Mouse (Mus musculus): ENCODE results near the gene Galnt2. TPM values are rescaled to one million over a fixed set of nuclear protein-coding genes. Genes with fewer than 3 reads are reported as not detected.

Galnt2 gene
- polyA plus RNA-seq, 1 experiment = 8.1 TPM

GRCm38 (mm10) chr8:124231485-124232279 is 491 bp downstream of the Galnt2 start:
- WGBS = 2% methylated on average over 83 of the region's 83 CpGs
- Histone ChIP-seq H3K27me3 (ENCODE audit: control insufficient read depth, insufficient read depth, low read length) (no peaks in the 10 kb centered on the region), H3K4me3 (ENCODE audit: low read depth, low read length) (peak overlapping the region; percentile 84), H3K36me3 (ENCODE audit: control insufficient read depth, insufficient read depth, low read length) (no peaks in the 10 kb centered on the region), H3K4me1 (ENCODE audit: control insufficient read depth, insufficient read depth, insufficient read length, low read length) (peaks cover 17% of the 10 kb centered on the region; the same call in 1 of the 2 replicates), H3K27ac (ENCODE audit: insufficient read depth, low read depth, low read length) (peak overlapping the region; percentile 44)
- peak; percentile 21; the same call in 1 of the 2 replicates for TF ChIP-seq POLR2A (IDR thresholded peaks at IDR 0.05; ENCODE audit: low read depth, low read length)
- TF ChIP-seq CTCF (IDR thresholded peaks at IDR 0.05; ENCODE audit: extremely low read depth, insufficient read length, insufficient replicate concordance, low read depth, low read length) = 0 out of 2 replicates have a peak, but pooled peaks have one; percentile 13

- H3K4me3 ChIP-seq (ENCODE audit: low read depth, low read length) = peak overlapping the region; percentile 84
- TF ChIP-seq POLR2A (IDR thresholded peaks at IDR 0.05; ENCODE audit: low read depth, low read length) (no peak), CTCF (IDR thresholded peaks at IDR 0.05; ENCODE audit: extremely low read depth, insufficient read length, insufficient replicate concordance, low read depth, low read length) (no peak)
- no peak overlapping the region; the same call in 1 of the 2 replicates for H3K27ac ChIP-seq (ENCODE audit: insufficient read depth, low read depth, low read length)
- WGBS = 6% methylated on average over 18 of the region's 18 CpGs
- H3K27me3 ChIP-seq (ENCODE audit: control insufficient read depth, insufficient read depth, low read length) = no peaks in the 10 kb centered on the region
- peaks cover 20% of the 10 kb centered on the region; the same call in 1 of the 2 replicates for H3K4me1 ChIP-seq (ENCODE audit: control insufficient read depth, insufficient read depth, insufficient read length, low read length)
- H3K36me3 ChIP-seq (ENCODE audit: control insufficient read depth, insufficient read depth, low read length) = no peaks in the 10 kb centered on the region
Measured at GRCm38 (mm10) chr8:124232280-124232600, 1.0 kb downstream of the Galnt2 start.

GRCm38 (mm10) chr8:124234496-124234895 is 3.3 kb downstream of the Galnt2 start:
- 73% methylated on average over 2 of the region's 2 CpGs for WGBS
- H3K27me3 ChIP-seq (ENCODE audit: control insufficient read depth, insufficient read depth, low read length) = no peaks in the 10 kb centered on the region
- no peaks in the 10 kb centered on the region for H3K36me3 ChIP-seq (ENCODE audit: control insufficient read depth, insufficient read depth, low read length)
- H3K4me3 ChIP-seq (ENCODE audit: low read depth, low read length) = no peak overlapping the region
- H3K27ac ChIP-seq (ENCODE audit: insufficient read depth, low read depth, low read length) = no peak overlapping the region
- TF ChIP-seq POLR2A (IDR thresholded peaks at IDR 0.05; ENCODE audit: low read depth, low read length) (no peak), CTCF (IDR thresholded peaks at IDR 0.05; ENCODE audit: extremely low read depth, insufficient read length, insufficient replicate concordance, low read depth, low read length) (no peak)
- peaks cover 28% of the 10 kb centered on the region; the same call in 1 of the 2 replicates for H3K4me1 ChIP-seq (ENCODE audit: control insufficient read depth, insufficient read depth, insufficient read length, low read length)

- Histone ChIP-seq H3K27me3 (ENCODE audit: control insufficient read depth, insufficient read depth, low read length) (no peaks in the 10 kb centered on the region), H3K27ac (ENCODE audit: insufficient read depth, low read depth, low read length) (no peak overlapping the region), H3K4me1 (ENCODE audit: control insufficient read depth, insufficient read depth, insufficient read length, low read length) (peaks cover 33% of the 10 kb centered on the region), H3K36me3 (ENCODE audit: control insufficient read depth, insufficient read depth, low read length) (no peaks in the 10 kb centered on the region), H3K4me3 (ENCODE audit: low read depth, low read length) (no peak overlapping the region)
- TF ChIP-seq CTCF (IDR thresholded peaks at IDR 0.05; ENCODE audit: extremely low read depth, insufficient read length, insufficient replicate concordance, low read depth, low read length) = no peak
- no peak for TF ChIP-seq POLR2A (IDR thresholded peaks at IDR 0.05; ENCODE audit: low read depth, low read length)
- WGBS = 92% methylated on average over 4 of the region's 4 CpGs
Measured at GRCm38 (mm10) chr8:124235536-124235935, 4.3 kb downstream of the Galnt2 start.

GRCm38 (mm10) chr8:124239350-124239749 is 8.2 kb downstream of the Galnt2 start:
- no peak overlapping the region for H3K27ac ChIP-seq (ENCODE audit: insufficient read depth, low read depth, low read length)
- no peak overlapping the region for H3K4me3 ChIP-seq (ENCODE audit: low read depth, low read length)
- TF ChIP-seq CTCF (IDR thresholded peaks at IDR 0.05; ENCODE audit: extremely low read depth, insufficient read length, insufficient replicate concordance, low read depth, low read length) (no peak), POLR2A (IDR thresholded peaks at IDR 0.05; ENCODE audit: low read depth, low read length) (no peak)
- no peaks in the 10 kb centered on the region for H3K27me3 ChIP-seq (ENCODE audit: control insufficient read depth, insufficient read depth, low read length)
- WGBS = 54% methylated on average over 6 of the region's 6 CpGs
- peaks cover 36% of the 10 kb centered on the region for H3K4me1 ChIP-seq (ENCODE audit: control insufficient read depth, insufficient read depth, insufficient read length, low read length)
- no peaks in the 10 kb centered on the region for H3K36me3 ChIP-seq (ENCODE audit: control insufficient read depth, insufficient read depth, low read length)

DNA sequence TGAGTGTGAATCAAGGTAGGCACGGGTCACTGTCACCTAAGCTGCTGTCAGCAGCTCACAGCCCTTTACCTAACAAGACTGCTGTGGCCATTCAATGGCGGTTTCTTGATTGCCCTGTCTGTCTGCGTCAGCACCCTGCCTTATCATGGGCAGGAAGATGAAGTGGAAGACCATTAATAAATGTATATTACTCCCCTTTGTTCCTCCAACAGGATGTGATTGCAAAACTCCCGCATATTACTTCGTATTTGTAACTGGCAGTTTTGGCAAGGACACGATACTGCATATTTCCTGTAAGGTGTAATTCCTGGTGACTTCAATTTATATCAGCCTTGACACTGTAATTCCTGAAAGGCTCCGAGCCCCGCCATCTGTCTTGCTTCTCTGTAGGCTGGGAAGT is 9.7 kb downstream of the Galnt2 start:
- peaks cover 36% of the 10 kb centered on the region for H3K4me1 ChIP-seq (ENCODE audit: control insufficient read depth, insufficient read depth, insufficient read length, low read length)
- no peaks in the 10 kb centered on the region for H3K36me3 ChIP-seq (ENCODE audit: control insufficient read depth, insufficient read depth, low read length)
- WGBS = 15% methylated on average over 8 of the region's 8 CpGs
- TF ChIP-seq POLR2A (IDR thresholded peaks at IDR 0.05; ENCODE audit: low read depth, low read length) (no peak), CTCF (IDR thresholded peaks at IDR 0.05; ENCODE audit: extremely low read depth, insufficient read length, insufficient replicate concordance, low read depth, low read length) (no peak)
- H3K27ac ChIP-seq (ENCODE audit: insufficient read depth, low read depth, low read length) = no peak overlapping the region
- no peak overlapping the region for H3K4me3 ChIP-seq (ENCODE audit: low read depth, low read length)
- no peaks in the 10 kb centered on the region for H3K27me3 ChIP-seq (ENCODE audit: control insufficient read depth, insufficient read depth, low read length)

DNA sequence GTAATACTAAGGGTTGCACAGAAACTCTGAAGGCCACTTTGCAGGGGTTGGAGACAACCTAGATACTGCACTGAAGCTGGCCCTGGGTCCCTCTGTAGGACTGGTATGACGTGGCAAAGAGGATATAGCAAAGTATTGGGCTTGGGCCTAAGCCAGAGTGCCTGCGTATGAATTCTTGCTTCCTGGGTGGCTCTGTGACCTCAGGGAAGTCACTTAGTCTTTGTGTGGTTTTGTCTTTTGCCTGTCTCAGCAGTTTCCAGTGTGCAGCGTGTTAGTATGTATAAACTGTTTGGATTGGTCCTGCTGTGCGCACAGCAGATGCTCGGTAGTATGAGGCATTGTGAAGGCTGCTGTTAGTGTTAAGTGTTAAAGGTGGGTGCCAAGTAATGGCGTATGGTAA is 11.0 kb downstream of the Galnt2 start:
- TF ChIP-seq POLR2A (IDR thresholded peaks at IDR 0.05; ENCODE audit: low read depth, low read length) = no peak
- TF ChIP-seq CTCF (IDR thresholded peaks at IDR 0.05; ENCODE audit: extremely low read depth, insufficient read length, insufficient replicate concordance, low read depth, low read length) = no peak
- Histone ChIP-seq H3K36me3 (ENCODE audit: control insufficient read depth, insufficient read depth, low read length) (no peaks in the 10 kb centered on the region), H3K27me3 (ENCODE audit: control insufficient read depth, insufficient read depth, low read length) (no peaks in the 10 kb centered on the region), H3K4me3 (ENCODE audit: low read depth, low read length) (no peak overlapping the region), H3K27ac (ENCODE audit: insufficient read depth, low read depth, low read length) (peak overlapping the region; percentile 23), H3K4me1 (ENCODE audit: control insufficient read depth, insufficient read depth, insufficient read length, low read length) (peaks cover 33% of the 10 kb centered on the region)
- WGBS = 69% methylated on average over 6 of the region's 6 CpGs

All from small intestine, adult 2 months (tissue).